Mouse (Mus musculus) forebrain, embryonic 12.5 days (tissue): ENCODE measurements around the gene Ift43. TPM values are rescaled to one million over a fixed set of nuclear protein-coding genes. Genes with fewer than 3 reads are reported as not detected.

Experiments used
- ATAC-seq: fragments of 200-750 bp; cut with Nextera tagmentation; 2 replicates; pipeline ENCODE4 v1.8.0; 2017; ENCODE audit warnings: moderate TSS enrichment; ENCODE audit not compliant: low FRiP score
- H3K27ac ChIP-seq: fragments of 300-500 bp; sonication (generic); 2 replicates; pipeline ENCODE4 v1.5.1; 2016; ENCODE audit warnings: mild to moderate bottlenecking
- H3K27me3 ChIP-seq: fragments of 300-500 bp; sonication (generic); 2 replicates; pipeline ENCODE4 v1.6.1; 2016; ENCODE audit warnings: mild to moderate bottlenecking
- H3K36me3 ChIP-seq: fragments of 300-500 bp; sonication (generic); replicated peaks from 2 replicates; pipeline ENCODE4 v1.6.1; 2016; ENCODE audit warnings: mild to moderate bottlenecking
- H3K4me1 ChIP-seq: fragments of 300-500 bp; sonication (generic); 2 replicates; pipeline ENCODE4 v1.6.1; 2016
- H3K4me2 ChIP-seq: fragments of 300-500 bp; sonication (generic); 2 replicates; pipeline ENCODE4 v1.6.1; 2016; ENCODE audit warnings: mild to moderate bottlenecking, moderate library complexity
- H3K4me3 ChIP-seq: fragments of 300-500 bp; sonication (generic); replicated peaks from 2 replicates; pipeline ENCODE4 v1.5.1; 2016; ENCODE audit warnings: mild to moderate bottlenecking
- H3K9ac ChIP-seq: fragments of 300-500 bp; sonication (generic); 2 replicates; pipeline ENCODE4 v1.6.1; 2016; ENCODE audit warnings: mild to moderate bottlenecking
- H3K9me3 ChIP-seq: fragments of 300-500 bp; sonication (generic); 2 replicates; pipeline ENCODE4 v1.6.1; 2016
- WGBS: fragments of 180-500 bp; shearing (Covaris S2); methylation state at CpG from one replicate; pipeline ENCODE4 v1.1.7; 2016; 5-methylcytosine and 5-hydroxymethylcytosine counted together
- polyA plus RNA-seq: library from polyadenylated mRNA; unstranded; fragments of >200 nt; fragmentation: Nextera tagmentation; extraction: Ambion mirVana; gene quantifications from 2 replicates; pipeline ENCODE4 v1.2.1, GENCODE M21; 2016

Gene Ift43
- polyA plus RNA-seq, 1 experiment from 2014 or later, result 91.9 TPM

DNA sequence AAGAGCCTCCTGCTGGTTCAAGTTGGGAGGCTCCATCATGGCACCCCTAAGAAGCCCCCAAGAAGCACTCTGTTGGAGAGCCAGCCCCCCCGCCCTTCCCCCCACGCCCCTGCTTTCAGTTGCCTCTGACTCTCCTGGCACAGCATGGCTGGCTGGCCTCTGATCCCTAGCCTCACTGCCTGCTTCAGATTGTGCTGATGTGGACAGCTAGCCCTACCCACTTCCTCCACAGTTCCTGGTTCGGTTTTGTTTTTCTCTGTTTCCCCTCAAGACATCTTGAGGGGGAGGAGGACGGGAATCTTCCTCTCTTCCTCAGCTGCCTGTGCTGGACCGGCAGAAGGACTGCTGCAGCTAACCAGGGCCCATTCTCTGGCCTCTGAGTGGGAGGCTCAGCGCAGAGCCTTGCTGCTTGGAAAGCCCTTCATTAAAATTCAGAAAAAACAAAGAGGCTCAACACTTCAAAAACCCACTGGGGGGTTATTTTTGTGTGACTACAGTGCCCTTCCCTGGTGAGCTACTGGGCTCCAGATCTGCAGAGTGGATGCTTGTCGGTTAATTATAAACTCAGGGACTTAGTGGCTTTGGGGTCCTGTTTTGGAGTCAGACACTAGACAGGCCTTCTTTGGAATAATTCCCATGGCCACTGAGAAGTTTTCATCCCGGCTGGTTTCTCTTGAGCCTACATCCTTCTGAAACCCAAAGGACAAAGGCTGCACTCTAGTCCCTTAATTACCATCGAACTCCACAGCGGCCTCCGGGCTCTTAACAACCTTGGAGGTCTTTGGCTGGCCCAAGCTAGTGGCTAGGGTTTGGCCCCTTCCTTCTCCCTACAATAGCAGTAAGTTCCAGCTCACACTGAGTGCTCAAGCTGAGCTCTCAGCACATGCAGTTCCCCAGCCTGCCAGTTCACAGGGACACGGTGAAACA lies 80.8 kb downstream of the Ift43 start:
- H3K4me2 ChIP-seq, result 0 out of 2 replicates have a peak overlapping the region, but pooled peaks have one; percentile 15
- peaks cover 52% of the 10 kb centered on the region for H3K27me3 ChIP-seq
- H3K4me3 ChIP-seq, result no peak overlapping the region
- peak; percentile 68 for ATAC-seq
- H3K27ac ChIP-seq, result peak overlapping the region; percentile 72
- no peaks in the 10 kb centered on the region; the same call in 1 of the 2 replicates for H3K36me3 ChIP-seq
- 1% methylated on average over 12 of the region's 12 CpGs for WGBS
- peaks cover 53% of the 10 kb centered on the region for H3K4me1 ChIP-seq
- peaks cover 5% of the 10 kb centered on the region for H3K9me3 ChIP-seq
- peak overlapping the region; percentile 3; the same call in 1 of the 2 replicates for H3K9ac ChIP-seq

DNA sequence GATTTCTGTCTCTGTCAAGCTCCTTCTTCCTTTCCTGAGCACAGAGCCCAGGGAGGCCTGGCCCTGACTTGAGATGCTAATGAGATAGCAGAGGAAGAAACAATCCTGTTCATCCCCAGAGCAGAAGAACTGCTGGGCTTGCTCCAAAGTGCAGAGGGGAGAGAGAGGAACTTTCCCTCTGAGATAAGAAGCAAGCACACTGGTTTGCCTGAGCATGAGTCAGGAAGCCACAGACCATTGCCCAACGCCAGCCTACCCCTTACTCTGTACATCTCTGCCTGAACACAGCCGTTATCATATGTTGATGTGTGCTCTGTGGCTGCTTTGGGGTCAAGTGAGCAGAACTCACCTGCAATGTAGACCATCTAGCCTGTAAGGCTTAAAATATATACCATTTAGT lies 83.9 kb downstream of the Ift43 start:
- ATAC-seq, result no peak
- no peaks in the 10 kb centered on the region for H3K36me3 ChIP-seq
- H3K27me3 ChIP-seq, result peaks cover 61% of the 10 kb centered on the region
- no peak overlapping the region for H3K9ac ChIP-seq
- H3K27ac ChIP-seq, result no peak overlapping the region
- H3K4me1 ChIP-seq, result peaks cover 52% of the 10 kb centered on the region
- no peak overlapping the region for H3K4me3 ChIP-seq
- WGBS, result 56% methylated on average over 2 of the region's 2 CpGs
- H3K9me3 ChIP-seq, result no peaks in the 10 kb centered on the region
- H3K4me2 ChIP-seq, result no peak overlapping the region

DNA sequence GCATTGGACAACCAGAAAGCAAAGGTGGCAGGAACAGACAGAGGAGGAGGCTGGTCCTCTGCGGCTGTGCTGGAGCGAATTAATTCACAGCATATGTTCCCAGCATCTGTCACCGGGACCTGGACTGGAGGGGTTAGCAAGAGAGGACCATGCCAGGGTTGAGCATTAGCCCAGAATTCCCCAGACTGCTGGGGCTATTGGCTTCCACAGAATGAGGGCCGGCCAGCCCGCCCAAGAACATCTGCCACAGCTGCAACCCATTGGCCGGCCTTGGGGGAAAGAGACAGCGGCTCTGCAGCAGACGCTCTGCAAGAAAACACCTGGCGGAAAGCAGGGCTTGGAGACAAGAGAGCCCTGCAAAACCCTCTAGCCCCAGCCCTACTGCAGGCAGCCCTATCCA lies 84.7 kb downstream of the Ift43 start:
- no peaks in the 10 kb centered on the region for H3K36me3 ChIP-seq
- H3K27me3 ChIP-seq, result peaks cover 61% of the 10 kb centered on the region
- no peaks in the 10 kb centered on the region for H3K9me3 ChIP-seq
- no peak overlapping the region for H3K27ac ChIP-seq
- H3K4me2 ChIP-seq, result no peak overlapping the region
- no peak for ATAC-seq
- peaks cover 49% of the 10 kb centered on the region for H3K4me1 ChIP-seq
- H3K9ac ChIP-seq, result no peak overlapping the region
- WGBS, result 57% methylated on average over 9 of the region's 9 CpGs
- no peak overlapping the region for H3K4me3 ChIP-seq

DNA sequence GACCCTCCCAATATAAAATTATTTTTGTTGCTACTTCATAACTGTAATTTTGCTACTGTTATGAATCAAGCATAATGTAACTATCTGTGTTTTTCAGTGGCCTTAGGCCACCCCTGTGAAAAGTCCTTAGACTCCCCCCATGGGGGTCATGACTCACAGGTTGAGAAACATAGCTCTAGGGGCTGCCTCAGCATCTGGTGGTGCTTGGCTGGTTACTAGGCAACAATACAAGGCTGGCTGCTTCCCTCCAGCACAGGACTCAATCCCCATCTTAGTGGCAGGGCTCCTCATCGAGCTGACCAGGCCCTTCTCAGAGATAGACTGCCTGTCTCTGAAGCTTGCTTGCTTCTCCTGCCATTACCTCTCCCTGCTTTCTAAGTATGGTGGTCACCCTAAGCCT lies 86.4 kb downstream of the Ift43 start:
- no peaks in the 10 kb centered on the region for H3K36me3 ChIP-seq
- H3K27ac ChIP-seq, result no peak overlapping the region
- no peaks in the 10 kb centered on the region for H3K9me3 ChIP-seq
- H3K4me3 ChIP-seq, result no peak overlapping the region
- H3K4me2 ChIP-seq, result no peak overlapping the region
- no peak for ATAC-seq
- peaks cover 43% of the 10 kb centered on the region for H3K4me1 ChIP-seq
- H3K9ac ChIP-seq, result no peak overlapping the region
- WGBS, result 31% methylated on average over 1 of the region's 1 CpGs
- H3K27me3 ChIP-seq, result peaks cover 64% of the 10 kb centered on the region

DNA sequence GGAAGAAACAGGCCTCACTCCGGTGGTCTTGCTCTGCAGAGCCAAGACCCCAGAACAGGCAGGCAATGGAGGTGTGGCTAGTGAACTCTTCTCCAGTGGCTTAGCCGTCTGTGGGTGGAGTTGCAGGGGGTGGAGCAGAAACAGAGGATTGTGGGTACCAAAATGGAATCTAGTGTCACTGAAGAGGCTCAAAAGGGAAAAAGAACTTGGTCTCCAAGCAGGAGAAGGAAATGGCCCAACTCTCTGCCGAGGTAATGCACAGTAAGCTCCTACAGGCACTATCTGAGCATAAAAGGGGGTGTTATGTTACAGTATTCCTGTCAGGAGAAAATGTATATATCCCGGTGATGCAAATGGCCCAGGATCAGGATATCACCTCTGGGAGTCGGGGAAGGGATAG lies 86.9 kb downstream of the Ift43 start:
- no peak overlapping the region for H3K4me3 ChIP-seq
- ATAC-seq, result no peak
- H3K4me2 ChIP-seq, result no peak overlapping the region
- H3K27me3 ChIP-seq, result peaks cover 67% of the 10 kb centered on the region
- no peak overlapping the region for H3K9ac ChIP-seq
- H3K27ac ChIP-seq, result no peak overlapping the region
- H3K9me3 ChIP-seq, result no peaks in the 10 kb centered on the region
- peaks cover 43% of the 10 kb centered on the region for H3K4me1 ChIP-seq
- H3K36me3 ChIP-seq, result no peaks in the 10 kb centered on the region
- 74% methylated on average over 5 of the region's 5 CpGs for WGBS

DNA sequence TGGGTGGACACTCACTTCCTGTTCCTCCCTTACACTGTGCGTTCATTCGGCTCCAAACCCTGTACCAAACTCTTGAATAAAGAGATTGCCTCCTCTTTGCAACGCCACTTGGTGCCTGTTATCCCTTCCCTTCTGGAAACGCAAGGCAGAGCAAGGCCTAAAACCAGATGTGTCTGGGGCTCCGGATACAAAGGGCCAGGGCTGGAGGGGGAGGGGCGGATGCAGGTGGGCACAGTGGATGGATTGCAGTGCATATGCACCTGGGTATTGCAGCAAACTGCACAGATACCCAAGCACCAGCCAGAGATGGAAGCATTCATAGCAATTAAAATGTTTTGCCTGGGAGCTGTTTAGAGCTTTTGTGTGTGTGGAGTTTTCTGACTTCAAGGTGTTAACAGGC lies 91.0 kb downstream of the Ift43 start:
- peaks cover 51% of the 10 kb centered on the region for H3K27me3 ChIP-seq
- peaks cover 51% of the 10 kb centered on the region for H3K4me1 ChIP-seq
- no peaks in the 10 kb centered on the region for H3K36me3 ChIP-seq
- H3K4me2 ChIP-seq, result no peak overlapping the region
- no peaks in the 10 kb centered on the region for H3K9me3 ChIP-seq
- H3K27ac ChIP-seq, result no peak overlapping the region
- H3K4me3 ChIP-seq, result no peak overlapping the region
- 44% methylated on average over 6 of the region's 6 CpGs for WGBS
- no peak for ATAC-seq
- no peak overlapping the region for H3K9ac ChIP-seq

DNA sequence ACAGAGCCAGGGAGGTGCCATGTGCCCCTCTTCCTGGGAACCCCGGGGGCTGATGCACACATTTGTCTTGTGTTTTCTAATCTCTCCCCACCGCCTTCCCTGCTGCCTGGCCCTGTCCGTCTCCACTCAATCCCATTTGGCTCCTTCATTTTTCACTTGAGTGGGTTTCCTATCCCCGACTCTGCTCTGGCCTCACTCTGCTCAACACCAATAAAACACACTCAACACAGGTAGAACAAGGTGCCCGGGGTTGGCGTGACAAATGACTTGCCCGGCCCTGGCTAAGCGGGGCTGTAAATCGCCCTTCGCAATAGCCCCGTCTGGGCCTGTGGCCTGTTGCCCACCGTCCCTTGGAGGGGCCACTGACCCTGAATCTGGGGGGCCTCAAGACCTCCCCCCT lies 92.0 kb downstream of the Ift43 start:
- 69% methylated on average over 12 of the region's 12 CpGs for WGBS

DNA sequence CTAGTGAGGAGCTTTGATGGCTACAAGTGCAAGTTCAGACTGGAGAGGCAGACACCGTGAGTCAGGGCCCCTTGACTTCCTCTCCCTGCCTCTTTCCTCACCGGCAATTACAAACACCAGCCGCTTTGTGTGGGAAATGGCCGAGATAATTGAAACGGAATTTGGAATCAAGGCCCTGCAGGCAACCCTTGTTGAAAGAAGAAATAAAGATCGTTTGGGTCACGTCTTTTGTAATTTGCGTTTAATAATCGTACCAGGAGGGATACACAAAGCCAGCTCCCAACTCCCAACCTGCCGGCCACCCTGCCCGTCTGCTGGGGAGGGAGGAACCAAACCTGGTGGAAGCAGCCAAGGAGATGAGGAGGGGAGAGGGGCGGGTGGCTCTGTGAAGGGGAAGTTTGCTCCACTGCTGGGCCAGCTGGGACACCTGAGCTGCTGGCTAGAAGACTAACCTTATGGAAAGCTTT lies 93.2 kb downstream of the Ift43 start:
- Histone ChIP-seq H3K27ac (no peak overlapping the region), H3K4me1 (peaks cover 45% of the 10 kb centered on the region), H3K4me2 (no peak overlapping the region), H3K9me3 (no peaks in the 10 kb centered on the region), H3K9ac (no peak overlapping the region), H3K36me3 (no peaks in the 10 kb centered on the region), H3K4me3 (no peak overlapping the region), H3K27me3 (peaks cover 45% of the 10 kb centered on the region)
- 0 out of 2 replicates have a peak, but pooled peaks have one; percentile 37 for ATAC-seq
- WGBS, result 5% methylated on average over 12 of the region's 12 CpGs

More for the DNA sequence above, 92.0 kb downstream of the Ift43 start:
- Histone ChIP-seq H3K9me3 (no peaks in the 10 kb centered on the region), H3K4me2 (no peak overlapping the region), H3K4me3 (no peak overlapping the region), H3K36me3 (no peaks in the 10 kb centered on the region), H3K9ac (no peak overlapping the region; the same call in 1 of the 2 replicates), H3K27ac (no peak overlapping the region), H3K27me3 (peaks cover 44% of the 10 kb centered on the region), H3K4me1 (peaks cover 44% of the 10 kb centered on the region)
- no peak for ATAC-seq

DNA sequence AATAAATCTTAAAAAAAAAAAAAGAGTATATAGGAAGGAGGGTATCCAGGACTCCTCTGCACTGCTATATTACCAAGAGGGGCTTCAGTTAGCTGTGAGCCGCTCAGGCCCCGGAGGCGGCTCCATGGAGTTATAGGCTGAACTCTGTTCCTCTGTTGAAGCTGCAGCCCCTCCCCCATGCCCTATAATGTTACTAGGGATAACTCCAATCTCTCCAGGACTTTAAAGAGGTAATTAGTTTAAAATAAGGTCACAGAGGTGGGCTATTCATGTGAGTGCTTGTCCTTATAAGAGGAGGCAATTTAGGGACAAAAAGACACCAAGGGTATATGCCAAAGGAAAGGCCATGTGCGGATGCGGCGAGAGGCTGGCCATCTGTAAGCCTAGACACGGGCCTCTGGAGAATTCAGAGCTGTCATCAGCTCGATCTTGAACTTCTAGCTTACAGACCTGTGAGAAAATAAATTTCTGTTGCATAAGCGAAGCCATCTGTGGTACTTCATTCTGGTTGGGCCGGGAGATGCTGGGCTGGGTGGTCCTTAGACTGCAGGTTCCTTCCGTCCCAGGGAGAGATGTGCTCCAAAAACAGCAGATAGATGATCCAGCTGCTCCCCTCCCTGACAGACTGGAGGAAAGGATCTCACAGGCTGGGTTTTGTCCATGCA lies 94.5 kb downstream of the Ift43 start:
- Histone ChIP-seq H3K4me1 (peaks cover 58% of the 10 kb centered on the region), H3K4me3 (no peak overlapping the region), H3K36me3 (no peaks in the 10 kb centered on the region), H3K9me3 (no peaks in the 10 kb centered on the region), H3K4me2 (no peak overlapping the region), H3K27ac (no peak overlapping the region), H3K9ac (no peak overlapping the region), H3K27me3 (peaks cover 33% of the 10 kb centered on the region)
- WGBS, result 68% methylated on average over 11 of the region's 11 CpGs
- no peak for ATAC-seq

DNA sequence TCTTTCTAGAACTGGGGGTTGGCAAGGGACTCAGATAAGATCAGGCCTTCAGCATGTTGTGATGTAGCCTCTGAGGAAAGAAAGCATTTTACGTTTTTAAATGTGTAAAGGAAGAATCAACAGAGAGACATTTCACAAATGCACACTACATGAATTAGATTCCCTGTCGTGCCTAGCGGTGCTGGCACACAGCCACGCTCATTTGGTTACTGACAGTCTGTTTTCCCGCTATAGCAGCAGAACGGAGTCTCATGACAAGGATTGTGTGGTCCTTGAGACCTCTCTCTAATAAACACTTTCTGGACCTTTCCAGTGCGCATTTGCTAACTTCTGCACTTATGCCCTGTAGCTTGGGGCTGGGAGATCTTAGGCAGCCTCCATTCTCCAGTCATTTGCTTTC lies 96.9 kb downstream of the Ift43 start:
- Histone ChIP-seq H3K27me3 (peaks cover 26% of the 10 kb centered on the region), H3K4me1 (peaks cover 52% of the 10 kb centered on the region), H3K9me3 (no peaks in the 10 kb centered on the region), H3K36me3 (no peaks in the 10 kb centered on the region), H3K27ac (0 out of 2 replicates have a peak overlapping the region, but pooled peaks have one; percentile 19), H3K4me2 (no peak overlapping the region), H3K9ac (no peak overlapping the region), H3K4me3 (no peak overlapping the region)
- ATAC-seq, result no peak
- 70% methylated on average over 7 of the region's 7 CpGs for WGBS

DNA sequence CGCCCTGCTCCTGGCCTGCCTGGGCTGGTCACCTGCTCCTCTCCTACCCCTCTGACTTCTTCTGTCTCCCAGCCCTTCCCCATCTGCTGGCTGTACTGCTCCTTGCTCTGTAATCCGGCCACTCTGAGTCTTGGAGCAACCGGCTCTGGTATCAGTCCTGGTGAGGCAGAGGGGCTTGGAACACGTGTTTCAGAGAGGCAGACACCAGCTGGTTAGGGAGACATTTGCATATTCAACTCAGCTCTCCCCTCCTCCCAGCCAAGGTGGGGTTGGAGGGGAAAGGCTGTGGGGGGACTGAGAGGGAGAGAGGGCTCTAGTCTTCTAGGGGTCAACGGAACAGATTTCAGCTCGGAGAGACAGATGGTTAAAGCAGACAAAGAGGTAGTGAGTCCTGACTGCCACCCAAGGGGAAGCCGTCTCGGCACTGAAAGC lies 99.0 kb downstream of the Ift43 start:
- Histone ChIP-seq H3K4me3 (no peak overlapping the region), H3K9ac (no peak overlapping the region), H3K27me3 (peaks cover 15% of the 10 kb centered on the region), H3K36me3 (no peaks in the 10 kb centered on the region), H3K9me3 (no peaks in the 10 kb centered on the region), H3K4me2 (no peak overlapping the region), H3K27ac (peak overlapping the region; percentile 72), H3K4me1 (peaks cover 35% of the 10 kb centered on the region)
- peak; percentile 76 for ATAC-seq
- 21% methylated on average over 8 of the region's 8 CpGs for WGBS

DNA sequence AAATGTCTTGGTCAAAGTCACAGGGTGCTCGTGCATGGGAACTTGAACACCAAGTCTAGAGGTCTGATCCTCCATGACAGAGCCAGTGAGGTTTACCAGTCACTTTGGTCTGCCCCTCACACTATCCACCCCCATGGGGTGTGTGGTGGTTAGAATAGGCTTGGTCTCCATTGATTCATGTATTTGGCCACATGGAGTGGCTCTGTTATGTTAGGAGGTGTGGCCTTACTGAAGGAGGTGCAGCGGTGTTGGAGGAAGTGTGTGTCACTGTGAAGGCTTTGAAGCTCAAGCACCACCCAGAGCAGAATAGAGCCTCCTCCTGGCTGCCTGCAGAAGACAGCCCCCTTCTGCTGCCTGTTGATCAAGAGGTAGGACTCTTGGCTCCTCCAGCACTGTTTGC lies 99.5 kb downstream of the Ift43 start:
- Histone ChIP-seq H3K4me3 (no peak overlapping the region), H3K4me1 (peaks cover 31% of the 10 kb centered on the region), H3K36me3 (no peaks in the 10 kb centered on the region), H3K27ac (peak overlapping the region; percentile 72), H3K4me2 (no peak overlapping the region), H3K9ac (no peak overlapping the region), H3K27me3 (peaks cover 18% of the 10 kb centered on the region), H3K9me3 (no peaks in the 10 kb centered on the region)
- 65% methylated on average over 2 of the region's 2 CpGs for WGBS
- peak; percentile 41 for ATAC-seq
